Mouse (Mus musculus) stomach, postnatal 0 days (tissue): ENCODE data around the gene Magi1. TPM values are rescaled to one million over a fixed set of nuclear protein-coding genes. Genes with fewer than 3 reads are reported as not detected.

Source experiments
- ATAC-seq: fragments of 200-750 bp; cut with Nextera tagmentation; 2 replicates; pipeline ENCODE4 v1.8.0; 2017; ENCODE audit not compliant: low FRiP score, low TSS enrichment
- DNase-seq: peaks from one replicate; pipeline ENCODE4 v3.0.0-alpha.2; 2016; ENCODE audit warnings: low spot score
- H3K27ac ChIP-seq: fragments of 300-500 bp; sonication (generic); replicated peaks from 2 replicates; pipeline ENCODE4 v1.5.1; 2014; ENCODE audit warnings: mild to moderate bottlenecking, control low read depth
- H3K27me3 ChIP-seq: fragments of 300-500 bp; sonication (generic); 2 replicates; pipeline ENCODE4 v1.6.1; 2014; ENCODE audit warnings: low read length; ENCODE audit not compliant: control insufficient read depth, insufficient read depth
- H3K36me3 ChIP-seq: fragments of 300-500 bp; sonication (generic); 2 replicates; pipeline ENCODE4 v1.6.1; 2014; ENCODE audit warnings: low read length, mixed read lengths; ENCODE audit not compliant: control insufficient read depth, insufficient read depth
- H3K4me1 ChIP-seq: fragments of 300-500 bp; sonication (generic); replicated peaks from 2 replicates; pipeline ENCODE4 v1.6.1; 2014; ENCODE audit warnings: antibody characterized with exemption; ENCODE audit not compliant: control insufficient read depth, insufficient read depth
- H3K4me2 ChIP-seq: fragments of 300-500 bp; sonication (generic); replicated peaks from 2 replicates; pipeline ENCODE4 v1.6.1; 2014; ENCODE audit warnings: low read depth, mild to moderate bottlenecking, control low read depth, moderate library complexity
- H3K4me3 ChIP-seq: fragments of 300-500 bp; sonication (generic); 2 replicates; pipeline ENCODE4 v1.5.1; 2014; ENCODE audit warnings: low read depth, low read length, control low read depth
- H3K9ac ChIP-seq: fragments of 300-500 bp; sonication (generic); 2 replicates; pipeline ENCODE4 v1.6.1; 2014; ENCODE audit warnings: mild to moderate bottlenecking, low read length, control low read depth, mixed read lengths
- H3K9me3 ChIP-seq: fragments of 300-500 bp; sonication (generic); 2 replicates; pipeline ENCODE4 v1.6.1; 2016; ENCODE audit warnings: low read length; ENCODE audit not compliant: control insufficient read depth
- CTCF ChIP-seq: IDR thresholded peaks from 2 replicates; pipeline ENCODE4 v1.5.1; 2016; ENCODE audit warnings: antibody characterized with exemption, low read depth, mild to moderate bottlenecking, moderate library complexity
- EP300 ChIP-seq: optimal IDR thresholded peaks from 2 replicates; pipeline ENCODE3; 2016; ENCODE audit warnings: antibody characterized with exemption
- WGBS: fragments of 180-500 bp; shearing (Covaris S2); extraction: QIAGEN DNeasy Blood & Tissue Kit; methylation state at CpG from one replicate; pipeline ENCODE4 v1.1.7; 2014; 5-methylcytosine and 5-hydroxymethylcytosine counted together
- polyA plus RNA-seq: library from polyadenylated mRNA; unstranded; fragments of >200 nt; fragmentation: Nextera tagmentation; extraction: Ambion mirVana; gene quantifications from 2 replicates; pipeline ENCODE4 v1.2.1, GENCODE M21; 2015

The Magi1 gene
- polyA plus RNA-seq, 1 experiment from 2014 or later, result 4.4 TPM

GRCm38 (mm10) chr6:93924568-93924967 lies 359.1 kb downstream of the Magi1 start:
- 70% methylated on average over 2 of the region's 2 CpGs for WGBS
- Histone ChIP-seq H3K9ac (no peak overlapping the region), H3K36me3 (no peaks in the 10 kb centered on the region), H3K27ac (no peak overlapping the region), H3K27me3 (no peaks in the 10 kb centered on the region), H3K4me1 (no peaks in the 10 kb centered on the region), H3K4me2 (no peak overlapping the region), H3K4me3 (no peak overlapping the region), H3K9me3 (no peaks in the 10 kb centered on the region)
- DNase-seq, result no peak
- no peak for ATAC-seq
- TF ChIP-seq EP300 (no peak), CTCF (no peak)

- no peak overlapping the region for H3K4me3 ChIP-seq
- H3K9me3 ChIP-seq, result no peaks in the 10 kb centered on the region
- no peaks in the 10 kb centered on the region for H3K36me3 ChIP-seq
- H3K4me1 ChIP-seq, result no peaks in the 10 kb centered on the region
- H3K27ac ChIP-seq, result no peak overlapping the region
- TF ChIP-seq EP300 (no peak), CTCF (no peak)
- H3K27me3 ChIP-seq, result no peaks in the 10 kb centered on the region
- 66% methylated on average over 3 of the region's 3 CpGs for WGBS
- ATAC-seq, result no peak
- H3K4me2 ChIP-seq, result no peak overlapping the region
- no peak overlapping the region for H3K9ac ChIP-seq
- DNase-seq, result no peak
Observed at GRCm38 (mm10) chr6:93923972-93924371, 359.7 kb downstream of the Magi1 start.

- TF ChIP-seq EP300 (no peak), CTCF (no peak)
- no peak overlapping the region for H3K4me3 ChIP-seq
- WGBS, result 74% methylated on average over 5 of the region's 5 CpGs
- no peak overlapping the region for H3K9ac ChIP-seq
- no peaks in the 10 kb centered on the region for H3K9me3 ChIP-seq
- H3K36me3 ChIP-seq, result no peaks in the 10 kb centered on the region
- DNase-seq (no peak), ATAC-seq (no peak)
- H3K27me3 ChIP-seq, result no peaks in the 10 kb centered on the region
- H3K4me1 ChIP-seq, result no peaks in the 10 kb centered on the region
- no peak overlapping the region for H3K27ac ChIP-seq
- H3K4me2 ChIP-seq, result no peak overlapping the region
Observed at GRCm38 (mm10) chr6:93923351-93923750, 360.4 kb downstream of the Magi1 start.

GRCm38 (mm10) chr6:93922931-93923330 lies 360.8 kb downstream of the Magi1 start:
- 77% methylated on average over 7 of the region's 7 CpGs for WGBS
- no peak overlapping the region for H3K4me3 ChIP-seq
- ATAC-seq, result no peak

GRCm38 (mm10) chr6:93913226-93913861 lies 370.4 kb downstream of the Magi1 start:
- Histone ChIP-seq H3K4me3 (peak overlapping the region; percentile 8; the same call in 1 of the 2 replicates), H3K36me3 (no peaks in the 10 kb centered on the region), H3K4me1 (peaks cover 4% of the 10 kb centered on the region), H3K27me3 (no peaks in the 10 kb centered on the region), H3K9me3 (no peaks in the 10 kb centered on the region), H3K27ac (no peak overlapping the region), H3K9ac (no peak overlapping the region), H3K4me2 (peak overlapping the region; percentile 42)
- DNase-seq (no peak), ATAC-seq (no peak; the same call in 1 of the 2 replicates)
- 14% methylated on average over 22 of the region's 22 CpGs for WGBS
- TF ChIP-seq EP300, result no peak
- no peak for TF ChIP-seq CTCF

More at GRCm38 (mm10) chr6:93922931-93923330, 360.8 kb downstream of the Magi1 start:
- no peak for TF ChIP-seq EP300
- no peak for TF ChIP-seq CTCF
- Histone ChIP-seq H3K4me1 (no peaks in the 10 kb centered on the region), H3K36me3 (no peaks in the 10 kb centered on the region), H3K27ac (no peak overlapping the region), H3K27me3 (no peaks in the 10 kb centered on the region), H3K9ac (no peak overlapping the region), H3K4me2 (no peak overlapping the region), H3K9me3 (no peaks in the 10 kb centered on the region)
- no peak for DNase-seq

GRCm38 (mm10) chr6:93912582-93913225 lies 371.0 kb downstream of the Magi1 start:
- no peak overlapping the region for H3K9ac ChIP-seq
- DNase-seq, result peak; percentile 35
- no peaks in the 10 kb centered on the region for H3K27me3 ChIP-seq
- H3K27ac ChIP-seq, result no peak overlapping the region
- no peaks in the 10 kb centered on the region for H3K36me3 ChIP-seq
- 6% methylated on average over 20 of the region's 20 CpGs for WGBS
- TF ChIP-seq CTCF (no peak), EP300 (no peak)
- H3K4me1 ChIP-seq, result peaks cover 4% of the 10 kb centered on the region
- ATAC-seq, result peak; percentile 68; the same call in 1 of the 2 replicates
- H3K9me3 ChIP-seq, result no peaks in the 10 kb centered on the region
- H3K4me2 ChIP-seq, result peak overlapping the region; percentile 42
- H3K4me3 ChIP-seq, result peak overlapping the region; percentile 8; the same call in 1 of the 2 replicates
